Mouse (Mus musculus): Measurements from ENCODE around the gene Camta1. TPM values are rescaled to one million over a fixed set of nuclear protein-coding genes. Genes with fewer than 3 reads are reported as not detected.
A peak's percentile ranks its signal among the peaks of the same experiment; 100 is the strongest.

Camta1 gene
- polyA plus RNA-seq, 1 experiment from 2014 or later, result 171 TPM

DNA sequence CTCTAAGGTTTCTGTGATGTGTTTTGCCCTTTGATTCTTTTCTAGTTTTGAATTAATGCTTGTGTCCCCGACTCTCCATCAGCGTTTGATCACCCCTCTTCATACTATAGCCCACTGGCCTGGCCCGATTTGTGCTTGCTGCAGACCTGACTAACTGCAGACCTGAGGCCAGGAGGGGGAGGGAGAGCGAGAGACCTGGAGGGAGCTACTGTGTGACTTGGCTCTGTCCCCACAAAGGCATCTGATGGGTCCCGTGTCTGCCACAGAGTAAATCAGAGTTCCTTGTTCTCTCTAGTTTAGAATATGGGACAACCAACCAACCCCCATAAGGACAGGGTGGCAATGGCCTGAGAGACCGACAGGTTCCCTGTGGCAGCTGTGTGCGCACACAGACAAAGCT lies 522.7 kb downstream of the Camta1 start:
- Histone ChIP-seq H3K4me3 (replicated peaks; ENCODE audit: low read length) (no peak overlapping the region), H3K27me3 (ENCODE audit: control insufficient read depth, insufficient read depth, low read length) (no peaks in the 10 kb centered on the region), H3K27ac (no peak overlapping the region), H3K9ac (no peak overlapping the region), H3K4me2 (replicated peaks) (no peak overlapping the region), H3K36me3 (replicated peaks; ENCODE audit: control insufficient read depth, insufficient read depth) (no peaks in the 10 kb centered on the region), H3K4me1 (replicated peaks; ENCODE audit: control insufficient read depth, insufficient read depth, low read length) (no peaks in the 10 kb centered on the region), H3K9me3 (ENCODE audit: control insufficient read depth, low read length) (no peaks in the 10 kb centered on the region)
- ATAC-seq (ENCODE audit: low FRiP score), result no peak
- no peak for DNase-seq (ENCODE audit: low spot score)
- WGBS, result 83% methylated on average over 7 of the region's 7 CpGs

DNA sequence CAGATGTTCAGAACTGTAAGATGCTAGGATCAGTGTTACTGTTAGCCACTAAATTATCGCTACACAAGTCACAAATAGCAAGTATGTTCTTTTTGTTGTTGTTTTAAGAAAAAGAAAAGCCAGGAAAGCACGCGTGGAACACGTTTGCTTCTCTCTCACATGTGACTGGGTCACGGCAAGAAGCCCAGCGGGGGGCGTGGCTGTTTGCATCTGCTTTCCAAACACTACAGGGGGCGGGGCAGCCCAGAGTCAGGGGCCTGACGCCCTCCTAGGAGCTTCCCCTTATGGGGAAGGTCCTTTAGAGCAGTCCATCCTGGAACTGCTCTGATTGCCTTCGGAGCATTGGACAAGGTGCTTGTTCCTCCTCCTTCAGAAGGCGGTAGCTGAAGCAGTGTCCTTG lies 524.1 kb downstream of the Camta1 start:
- Histone ChIP-seq H3K4me1 (replicated peaks; ENCODE audit: control insufficient read depth, insufficient read depth, low read length) (no peaks in the 10 kb centered on the region), H3K27me3 (ENCODE audit: control insufficient read depth, insufficient read depth, low read length) (no peaks in the 10 kb centered on the region), H3K27ac (no peak overlapping the region), H3K4me3 (replicated peaks; ENCODE audit: low read length) (no peak overlapping the region), H3K36me3 (replicated peaks; ENCODE audit: control insufficient read depth, insufficient read depth) (no peaks in the 10 kb centered on the region), H3K9ac (no peak overlapping the region), H3K9me3 (ENCODE audit: control insufficient read depth, low read length) (no peaks in the 10 kb centered on the region), H3K4me2 (replicated peaks) (no peak overlapping the region)
- no peak for ATAC-seq (ENCODE audit: low FRiP score)
- WGBS, result 29% methylated on average over 11 of the region's 11 CpGs
- no peak for DNase-seq (ENCODE audit: low spot score)

DNA sequence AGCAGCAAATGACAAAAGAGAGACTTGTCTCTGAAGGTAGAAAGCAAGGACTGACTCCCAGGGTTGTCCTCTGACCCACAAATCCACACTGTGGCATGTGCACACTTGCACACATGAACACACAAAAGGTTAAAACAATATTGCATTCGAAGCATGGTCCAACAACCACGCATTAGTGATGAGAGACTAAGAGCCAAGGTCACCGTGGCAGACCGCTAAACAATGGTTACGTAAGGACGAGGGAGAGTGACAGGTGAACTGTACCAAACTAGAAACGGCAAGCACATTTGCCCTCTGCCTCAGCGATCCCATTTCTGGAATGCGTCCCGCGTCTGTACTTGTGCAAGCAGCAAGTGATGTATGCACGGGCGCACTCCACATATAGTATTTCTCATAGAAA lies 525.3 kb downstream of the Camta1 start:
- ATAC-seq (ENCODE audit: low FRiP score) (no peak), DNase-seq (ENCODE audit: low spot score) (no peak)
- Histone ChIP-seq H3K4me3 (replicated peaks; ENCODE audit: low read length) (no peak overlapping the region), H3K4me2 (replicated peaks) (no peak overlapping the region), H3K27me3 (ENCODE audit: control insufficient read depth, insufficient read depth, low read length) (no peaks in the 10 kb centered on the region), H3K27ac (no peak overlapping the region), H3K9ac (no peak overlapping the region), H3K9me3 (ENCODE audit: control insufficient read depth, low read length) (no peaks in the 10 kb centered on the region), H3K4me1 (replicated peaks; ENCODE audit: control insufficient read depth, insufficient read depth, low read length) (no peaks in the 10 kb centered on the region), H3K36me3 (replicated peaks; ENCODE audit: control insufficient read depth, insufficient read depth) (no peaks in the 10 kb centered on the region)
- WGBS, result 80% methylated on average over 13 of the region's 13 CpGs

DNA sequence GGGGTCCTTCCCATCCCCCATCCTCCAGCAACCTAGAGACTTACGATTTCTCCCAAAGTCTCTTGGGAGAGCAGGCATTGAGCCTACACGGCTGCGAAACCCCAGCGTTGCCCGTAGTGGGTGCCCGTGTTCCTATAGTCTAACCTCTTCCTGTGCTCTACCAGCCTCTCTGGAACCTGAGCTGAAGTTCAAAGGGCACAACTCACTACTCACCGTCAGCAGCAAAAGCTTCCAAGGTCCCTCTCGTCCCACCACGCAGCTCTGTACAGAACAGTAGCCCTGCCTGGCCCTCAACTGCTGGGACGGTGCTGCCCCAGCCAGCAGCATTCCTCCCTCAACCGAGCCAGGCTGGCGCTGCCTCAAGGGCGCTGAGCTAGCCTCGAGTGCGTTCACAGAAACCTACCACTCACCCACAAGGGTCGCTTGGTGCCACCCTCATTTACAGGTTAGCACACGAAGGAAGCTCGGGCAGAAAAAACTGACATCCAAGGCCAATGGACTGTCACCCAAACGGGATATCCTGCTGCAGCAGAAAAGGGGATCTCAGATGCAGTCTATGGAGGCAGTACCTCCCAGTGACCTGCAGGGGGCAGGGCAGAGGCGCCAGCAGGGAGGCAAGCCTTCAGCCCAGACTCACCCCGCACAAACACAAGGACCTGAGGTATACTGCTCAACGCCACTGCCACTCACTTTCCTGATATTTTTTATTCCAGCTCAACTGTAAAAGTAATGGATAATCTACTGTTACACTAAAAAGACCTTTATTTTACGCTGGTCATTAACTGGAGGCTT lies 526.5 kb downstream of the Camta1 start:
- H3K4me1 ChIP-seq (replicated peaks; ENCODE audit: control insufficient read depth, insufficient read depth, low read length), result no peaks in the 10 kb centered on the region
- ATAC-seq (ENCODE audit: low FRiP score), result peak; percentile 54; the same call in 1 of the 2 replicates
- no peak overlapping the region for H3K4me2 ChIP-seq (replicated peaks)
- no peak overlapping the region for H3K4me3 ChIP-seq (replicated peaks; ENCODE audit: low read length)
- no peaks in the 10 kb centered on the region for H3K36me3 ChIP-seq (replicated peaks; ENCODE audit: control insufficient read depth, insufficient read depth)
- DNase-seq (ENCODE audit: low spot score), result peak; percentile 74
- WGBS, result 45% methylated on average over 23 of the region's 23 CpGs
- no peaks in the 10 kb centered on the region for H3K9me3 ChIP-seq (ENCODE audit: control insufficient read depth, low read length)
- no peak overlapping the region for H3K27ac ChIP-seq
- H3K9ac ChIP-seq, result no peak overlapping the region
- H3K27me3 ChIP-seq (ENCODE audit: control insufficient read depth, insufficient read depth, low read length), result no peaks in the 10 kb centered on the region

DNA sequence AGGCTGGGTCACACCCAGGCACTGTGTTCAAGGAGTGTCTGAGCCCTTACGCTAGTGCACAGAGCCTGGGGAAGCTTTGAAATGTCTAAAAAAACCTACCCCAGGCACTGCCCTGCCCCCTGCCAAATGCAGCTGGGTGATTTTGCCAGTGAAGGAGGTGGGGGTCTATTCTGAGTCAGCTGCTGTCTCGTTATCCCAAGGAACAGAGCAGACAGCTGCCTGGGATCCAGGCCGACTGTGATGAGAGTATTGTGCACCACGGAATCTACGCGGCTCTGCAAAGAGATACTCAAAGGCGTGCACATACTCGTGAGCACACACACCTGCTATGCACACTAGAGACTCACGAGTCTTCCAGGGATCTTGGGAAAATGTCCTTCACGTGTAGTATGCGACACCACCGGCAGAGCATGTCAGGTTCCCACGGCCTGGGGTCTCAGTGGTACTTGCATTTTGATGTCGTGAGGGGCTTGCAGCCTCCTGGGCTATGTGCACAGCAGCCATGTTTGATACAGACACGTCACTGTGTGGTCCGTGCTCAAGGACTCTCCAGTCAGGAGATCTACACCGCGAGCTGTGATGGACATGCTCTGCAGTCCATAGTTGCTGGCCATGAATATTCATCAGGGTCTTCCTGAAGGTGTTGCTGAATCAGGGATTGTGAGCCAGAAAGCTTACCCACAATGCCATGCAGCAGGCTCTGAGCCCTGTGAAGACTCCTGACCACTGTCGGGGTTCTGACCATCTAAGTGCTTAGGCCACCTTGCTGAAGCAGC lies 529.4 kb downstream of the Camta1 start:
- Histone ChIP-seq H3K9ac (no peak overlapping the region), H3K27me3 (ENCODE audit: control insufficient read depth, insufficient read depth, low read length) (no peaks in the 10 kb centered on the region), H3K36me3 (replicated peaks; ENCODE audit: control insufficient read depth, insufficient read depth) (no peaks in the 10 kb centered on the region), H3K4me3 (replicated peaks; ENCODE audit: low read length) (no peak overlapping the region), H3K27ac (no peak overlapping the region; the same call in 1 of the 2 replicates), H3K4me2 (replicated peaks) (no peak overlapping the region), H3K4me1 (replicated peaks; ENCODE audit: control insufficient read depth, insufficient read depth, low read length) (no peaks in the 10 kb centered on the region), H3K9me3 (ENCODE audit: control insufficient read depth, low read length) (no peaks in the 10 kb centered on the region)
- 66% methylated on average over 19 of the region's 19 CpGs for WGBS
- no peak for DNase-seq (ENCODE audit: low spot score)
- no peak for ATAC-seq (ENCODE audit: low FRiP score)

DNA sequence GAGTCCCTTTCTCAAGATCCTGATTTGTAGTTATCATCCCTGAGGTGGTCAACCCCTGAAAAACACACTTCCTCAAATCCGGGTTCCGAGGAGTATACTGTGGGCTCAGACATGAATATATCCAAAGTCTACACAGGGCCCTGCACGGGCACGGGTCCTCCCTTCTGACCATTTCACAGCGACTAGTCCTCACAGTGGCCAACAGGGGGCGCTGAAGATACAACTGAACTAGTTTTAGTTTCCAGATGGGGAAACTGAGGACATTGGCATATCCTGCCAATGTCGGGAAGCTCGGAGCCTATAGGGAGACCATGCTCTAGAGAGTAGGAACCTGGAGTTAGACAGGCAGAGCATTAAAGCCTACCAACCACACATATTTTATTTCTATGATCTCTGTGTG lies 530.7 kb downstream of the Camta1 start:
- no peaks in the 10 kb centered on the region for H3K36me3 ChIP-seq (replicated peaks; ENCODE audit: control insufficient read depth, insufficient read depth)
- 0 out of 2 replicates have a peak, but pooled peaks cover 6% of the 10 kb centered on the region for H3K4me1 ChIP-seq (replicated peaks; ENCODE audit: control insufficient read depth, insufficient read depth, low read length)
- no peak overlapping the region for H3K4me3 ChIP-seq (replicated peaks; ENCODE audit: low read length)
- no peaks in the 10 kb centered on the region for H3K9me3 ChIP-seq (ENCODE audit: control insufficient read depth, low read length)
- no peak overlapping the region for H3K4me2 ChIP-seq (replicated peaks)
- no peak for DNase-seq (ENCODE audit: low spot score)
- H3K9ac ChIP-seq, result no peak overlapping the region
- 71% methylated on average over 8 of the region's 8 CpGs for WGBS
- no peaks in the 10 kb centered on the region for H3K27me3 ChIP-seq (ENCODE audit: control insufficient read depth, insufficient read depth, low read length)
- no peak overlapping the region for H3K27ac ChIP-seq
- no peak for ATAC-seq (ENCODE audit: low FRiP score)

DNA sequence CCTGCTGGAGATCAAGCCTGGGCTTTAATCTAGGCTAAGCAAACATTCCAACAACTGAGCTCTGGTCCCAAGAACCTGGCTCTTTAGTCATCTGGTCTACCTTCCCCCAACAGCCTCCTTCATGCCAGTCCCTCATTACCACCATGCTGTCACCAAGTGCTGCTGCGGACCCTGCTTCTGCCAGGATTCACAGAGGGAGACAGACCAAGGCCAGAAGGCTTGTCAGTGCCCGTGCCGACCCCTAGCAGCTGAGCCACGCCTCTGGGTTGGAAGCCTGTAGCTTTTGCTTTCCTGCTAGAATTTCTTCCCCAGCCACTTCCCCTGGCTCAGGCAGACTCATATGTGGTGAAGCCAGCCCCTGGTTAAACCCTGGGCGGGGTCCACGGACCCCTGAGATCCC lies 533.6 kb downstream of the Camta1 start:
- WGBS, result 75% methylated on average over 6 of the region's 6 CpGs
- no peaks in the 10 kb centered on the region for H3K27me3 ChIP-seq (ENCODE audit: control insufficient read depth, insufficient read depth, low read length)
- no peak overlapping the region for H3K9ac ChIP-seq
- no peak overlapping the region for H3K4me2 ChIP-seq (replicated peaks)
- no peak overlapping the region for H3K4me3 ChIP-seq (replicated peaks; ENCODE audit: low read length)
- H3K36me3 ChIP-seq (replicated peaks; ENCODE audit: control insufficient read depth, insufficient read depth), result no peaks in the 10 kb centered on the region
- no peaks in the 10 kb centered on the region for H3K9me3 ChIP-seq (ENCODE audit: control insufficient read depth, low read length)
- 0 out of 2 replicates have a peak, but pooled peaks cover 6% of the 10 kb centered on the region for H3K4me1 ChIP-seq (replicated peaks; ENCODE audit: control insufficient read depth, insufficient read depth, low read length)
- DNase-seq (ENCODE audit: low spot score), result no peak
- no peak overlapping the region for H3K27ac ChIP-seq
- ATAC-seq (ENCODE audit: low FRiP score), result no peak

DNA sequence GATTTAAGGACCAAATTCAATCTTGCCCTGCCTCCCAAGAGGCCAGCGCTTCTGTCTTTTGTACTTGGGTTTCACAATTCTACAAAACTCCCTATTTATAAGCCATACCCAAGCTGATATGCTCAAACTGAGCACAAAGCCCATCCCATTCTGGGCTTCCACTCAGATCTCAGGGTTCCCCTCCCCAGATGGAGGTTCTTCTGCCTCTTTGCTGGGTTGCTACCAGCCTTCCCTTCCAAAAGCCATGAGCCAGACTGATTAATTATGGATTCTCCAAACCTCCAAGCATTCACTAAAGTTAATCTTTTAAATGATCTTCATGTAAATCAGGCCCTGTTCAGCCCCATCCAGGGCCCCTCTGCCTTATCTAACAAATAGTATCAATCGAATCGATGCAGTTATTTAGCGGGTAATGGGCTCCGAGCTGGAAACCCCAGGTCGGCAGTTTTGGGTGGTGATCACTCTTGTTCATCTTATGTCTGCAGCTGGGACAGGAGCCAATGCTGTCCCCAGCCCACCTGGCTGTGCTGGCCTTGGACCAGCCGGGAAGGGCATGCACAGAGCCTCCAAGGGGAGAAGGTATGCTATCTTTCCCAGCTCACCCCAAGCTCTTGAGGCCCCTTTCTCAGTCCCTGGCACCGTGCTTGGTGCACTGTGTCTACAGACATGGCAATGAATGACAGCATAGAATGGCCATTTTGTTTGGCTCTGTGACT lies 534.5 kb downstream of the Camta1 start:
- H3K4me2 ChIP-seq (replicated peaks), result no peak overlapping the region
- H3K27me3 ChIP-seq (ENCODE audit: control insufficient read depth, insufficient read depth, low read length), result no peaks in the 10 kb centered on the region
- no peaks in the 10 kb centered on the region for H3K9me3 ChIP-seq (ENCODE audit: control insufficient read depth, low read length)
- ATAC-seq (ENCODE audit: low FRiP score) (no peak), DNase-seq (ENCODE audit: low spot score) (no peak)
- H3K36me3 ChIP-seq (replicated peaks; ENCODE audit: control insufficient read depth, insufficient read depth), result no peaks in the 10 kb centered on the region
- no peak overlapping the region for H3K9ac ChIP-seq
- no peak overlapping the region for H3K4me3 ChIP-seq (replicated peaks; ENCODE audit: low read length)
- WGBS, result 80% methylated on average over 8 of the region's 8 CpGs
- H3K4me1 ChIP-seq (replicated peaks; ENCODE audit: control insufficient read depth, insufficient read depth, low read length), result 0 out of 2 replicates have a peak, but pooled peaks cover 6% of the 10 kb centered on the region
- no peak overlapping the region for H3K27ac ChIP-seq

DNA sequence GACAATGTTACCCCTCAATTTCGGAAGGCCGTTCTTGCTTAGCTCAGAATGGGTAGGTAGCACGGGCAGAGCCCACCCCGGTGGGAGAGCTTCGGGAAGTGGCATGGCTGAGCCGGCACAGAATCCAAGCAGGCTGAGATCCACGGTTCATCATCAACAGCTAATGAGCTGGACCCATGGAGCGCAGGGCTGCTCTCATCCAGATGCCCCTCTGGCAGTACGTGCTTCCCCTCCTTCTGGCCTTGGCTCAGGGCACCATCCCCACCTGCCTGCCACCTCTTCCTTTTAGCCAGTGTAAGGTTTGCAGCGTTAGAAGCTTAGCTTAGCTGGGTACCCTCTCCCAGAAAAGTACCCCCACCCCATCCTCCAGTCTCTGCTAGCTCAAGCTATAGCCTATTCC lies 545.2 kb downstream of the Camta1 start:
- 73% methylated on average over 10 of the region's 10 CpGs for WGBS
- ATAC-seq (ENCODE audit: low FRiP score), result no peak
- DNase-seq (ENCODE audit: low spot score), result no peak
- H3K27me3 ChIP-seq (ENCODE audit: control insufficient read depth, insufficient read depth, low read length), result no peaks in the 10 kb centered on the region
- H3K9me3 ChIP-seq (ENCODE audit: control insufficient read depth, low read length), result no peaks in the 10 kb centered on the region
- H3K9ac ChIP-seq, result no peak overlapping the region
- H3K27ac ChIP-seq, result peak overlapping the region; percentile 44; the same call in 1 of the 2 replicates
- peaks cover 15% of the 10 kb centered on the region; the same call in 1 of the 2 replicates for H3K4me1 ChIP-seq (replicated peaks; ENCODE audit: control insufficient read depth, insufficient read depth, low read length)
- H3K36me3 ChIP-seq (replicated peaks; ENCODE audit: control insufficient read depth, insufficient read depth), result no peaks in the 10 kb centered on the region
- H3K4me2 ChIP-seq (replicated peaks), result no peak overlapping the region
- no peak overlapping the region for H3K4me3 ChIP-seq (replicated peaks; ENCODE audit: low read length)
